Mouse (Mus musculus) naive thymus-derived CD4-positive, alpha-beta T cell, adult 2 months (primary cell): ENCODE measurements around the gene Rapgef3.

ENCODE experiments used
- DNase-seq: peaks from one replicate; pipeline ENCODE4 v3.0.0-alpha.2; 2011; ENCODE audit warnings: low read depth

Rapgef3 gene

GRCm38 (mm10) chr15:97720026-97720675 is 47.6 kb downstream of the Rapgef3 start:
- no peak for DNase-seq

- DNase-seq = no peak
These were observed 48.3 kb downstream of the Rapgef3 start for GRCm38 (mm10) chr15:97719494-97719893.

- DNase-seq = no peak
These were observed 49.1 kb downstream of the Rapgef3 start for GRCm38 (mm10) chr15:97718535-97719155.

DNA sequence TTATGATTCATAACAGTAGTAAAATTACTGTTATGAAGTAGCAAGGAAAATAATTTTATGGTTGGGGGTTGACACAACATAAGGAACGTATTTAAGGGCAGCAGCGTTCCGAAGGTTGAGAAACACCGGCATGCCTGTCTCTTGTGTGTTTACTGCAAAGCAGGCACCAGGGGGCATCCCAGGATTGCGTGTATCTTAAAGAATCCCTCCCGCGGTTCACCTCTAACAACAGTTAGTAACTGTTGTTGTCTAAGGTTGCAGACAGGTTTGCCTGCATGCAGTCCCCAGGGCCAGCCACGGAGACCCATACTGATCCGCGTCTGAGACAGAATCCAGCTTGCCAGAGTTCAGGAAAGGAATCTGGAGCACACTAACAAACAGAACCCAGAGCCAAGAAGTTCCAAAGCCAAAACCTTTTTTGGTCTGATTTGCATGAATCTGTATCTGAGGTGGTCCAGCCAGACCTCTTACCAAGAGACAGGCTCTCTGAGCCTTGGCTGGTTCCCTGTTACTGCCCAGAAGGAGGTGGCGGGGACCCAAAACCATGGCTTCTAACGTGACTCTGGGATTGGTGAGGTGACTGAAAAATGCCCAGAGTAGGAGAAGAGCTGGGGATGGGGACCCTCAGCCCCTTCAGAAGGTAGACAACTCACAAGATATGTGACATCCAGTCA is 49.8 kb downstream of the Rapgef3 start:
- DNase-seq = peak; percentile 88

DNA sequence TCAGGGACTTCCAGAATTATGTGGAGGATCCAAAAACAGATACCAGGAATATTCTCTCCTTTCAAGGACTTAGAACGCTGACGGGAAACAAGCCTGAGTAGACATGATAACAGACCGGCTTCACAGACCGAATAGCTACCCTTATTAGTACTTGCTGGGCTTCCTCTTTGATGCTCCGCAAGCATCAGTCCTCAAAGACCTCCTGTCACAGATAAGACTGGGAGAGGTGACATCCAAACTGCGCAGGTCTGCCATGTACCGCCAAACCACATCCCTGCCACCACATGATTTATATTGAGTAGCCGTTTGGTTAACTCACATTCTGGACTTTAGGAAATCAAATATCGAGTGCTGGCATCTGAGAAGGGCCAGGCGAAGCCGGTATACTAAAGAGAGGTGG is 51.0 kb downstream of the Rapgef3 start:
- no peak for DNase-seq

- DNase-seq = no peak
These were observed 52.0 kb downstream of the Rapgef3 start for GRCm38 (mm10) chr15:97715734-97716133.

GRCm38 (mm10) chr15:97715083-97715482 is 52.7 kb downstream of the Rapgef3 start:
- no peak for DNase-seq

- DNase-seq = no peak
These were observed 55.2 kb downstream of the Rapgef3 start for GRCm38 (mm10) chr15:97712546-97712945.

GRCm38 (mm10) chr15:97710906-97711305 is 56.9 kb downstream of the Rapgef3 start:
- no peak for DNase-seq

DNA sequence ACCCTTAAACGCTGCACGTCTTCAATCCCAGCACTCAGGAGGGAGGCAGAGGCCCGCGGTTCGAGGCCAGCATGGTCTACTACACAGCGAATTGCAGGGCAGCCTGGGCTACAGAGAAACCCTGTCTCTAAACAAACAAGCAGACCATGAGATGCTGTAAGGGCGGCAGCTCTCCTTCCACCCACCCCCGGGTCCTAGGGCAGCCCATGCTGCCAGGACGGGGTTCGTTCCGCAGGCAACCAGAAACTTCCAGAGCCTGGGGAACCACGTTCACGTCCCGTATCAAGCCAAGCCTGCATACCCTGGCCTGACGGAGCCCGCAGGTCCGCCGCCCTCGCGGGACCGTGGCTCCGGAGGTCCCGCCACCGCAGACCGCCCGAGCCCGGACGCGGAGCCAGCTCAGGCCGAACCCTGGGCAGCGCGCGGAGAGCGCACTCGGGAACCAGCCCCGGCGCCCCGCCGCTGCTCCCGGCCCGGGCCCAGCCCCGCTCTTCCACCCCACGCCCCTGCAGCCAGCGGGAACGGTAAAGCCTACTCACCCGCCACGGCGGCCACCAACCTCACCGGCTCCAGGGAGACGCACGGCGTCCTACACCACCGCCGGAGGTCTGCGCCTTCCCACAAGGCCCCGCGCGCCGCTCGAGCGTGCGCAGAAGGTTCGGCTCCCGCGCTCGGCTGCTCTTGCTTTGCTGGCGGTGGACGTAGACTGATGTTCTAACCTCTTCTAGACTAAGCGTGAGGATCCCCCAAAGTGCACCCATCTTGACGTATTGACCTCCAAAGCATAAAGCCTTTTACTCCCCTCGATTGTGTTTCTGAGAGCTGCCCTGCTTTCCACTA is 62.3 kb downstream of the Rapgef3 start, which contains the start of gene Rpap3:
Rpap3 (minus strand) TSS at position 615 of the 840 bp plus-strand sequence.
- peak; percentile 84 for DNase-seq

- DNase-seq = no peak
These were observed 71.2 kb downstream of the Rapgef3 start for GRCm38 (mm10) chr15:97696616-97697015.
